Mouse (Mus musculus): Measurements from ENCODE around the gene Piwil1.
"Not testable (repeated sequence)": the region's sequence is repeated elsewhere in the genome, so short reads cannot be mapped to it uniquely, and the experiment has no call there.

The Piwil1 gene

GRCm38 (mm10) chr5:128711847-128712246 is 9.5 kb downstream of the Piwil1 start:
- peak; percentile 18 for DNase-seq

GRCm38 (mm10) chr5:128715171-128715570 is 12.8 kb downstream of the Piwil1 start:
- no peak for DNase-seq

- DNase-seq = not testable (repeated sequence)
Observed at GRCm38 (mm10) chr5:128720461-128720860, 18.1 kb downstream of the Piwil1 start.

GRCm38 (mm10) chr5:128729341-128729740 is 27.0 kb downstream of the Piwil1 start:
- DNase-seq = no peak

- peak; percentile 20 for DNase-seq
Observed at GRCm38 (mm10) chr5:128730634-128731033, 28.3 kb downstream of the Piwil1 start.

GRCm38 (mm10) chr5:128732416-128733014 is 30.2 kb downstream of the Piwil1 start:
- peak; percentile 24 for DNase-seq

- DNase-seq = peak; percentile 35
Observed at GRCm38 (mm10) chr5:128733955-128734354, 31.6 kb downstream of the Piwil1 start.

- DNase-seq = no peak
Observed at GRCm38 (mm10) chr5:128735921-128736320, 33.6 kb downstream of the Piwil1 start.

- no peak for DNase-seq
Observed at GRCm38 (mm10) chr5:128739168-128739837, 37.0 kb downstream of the Piwil1 start.

GRCm38 (mm10) chr5:128739838-128740171 is 37.5 kb downstream of the Piwil1 start:
- DNase-seq = no peak

- DNase-seq = no peak
Observed at GRCm38 (mm10) chr5:128744351-128744750, 42.0 kb downstream of the Piwil1 start.

- DNase-seq = no peak
Observed at GRCm38 (mm10) chr5:128745206-128745605, 42.9 kb downstream of the Piwil1 start.

- no peak for DNase-seq
Observed at GRCm38 (mm10) chr5:128746261-128746660, 43.9 kb downstream of the Piwil1 start.

- no peak for DNase-seq
Observed at GRCm38 (mm10) chr5:128761118-128761517, 58.8 kb downstream of the Piwil1 start.

- no peak for DNase-seq
Observed at GRCm38 (mm10) chr5:128769026-128769631, 66.8 kb downstream of the Piwil1 start.

- no peak for DNase-seq
Observed at GRCm38 (mm10) chr5:128776386-128776785, 74.1 kb downstream of the Piwil1 start.

GRCm38 (mm10) chr5:128781621-128782020 is 79.3 kb downstream of the Piwil1 start:
- no peak for DNase-seq

GRCm38 (mm10) chr5:128800592-128800991 is 98.3 kb downstream of the Piwil1 start:
- DNase-seq = no peak

Measured in thymus, postnatal 14 days (tissue).